Mouse (Mus musculus): Measurements from ENCODE around the gene Gm12117.

The Gm12117 gene

DNA sequence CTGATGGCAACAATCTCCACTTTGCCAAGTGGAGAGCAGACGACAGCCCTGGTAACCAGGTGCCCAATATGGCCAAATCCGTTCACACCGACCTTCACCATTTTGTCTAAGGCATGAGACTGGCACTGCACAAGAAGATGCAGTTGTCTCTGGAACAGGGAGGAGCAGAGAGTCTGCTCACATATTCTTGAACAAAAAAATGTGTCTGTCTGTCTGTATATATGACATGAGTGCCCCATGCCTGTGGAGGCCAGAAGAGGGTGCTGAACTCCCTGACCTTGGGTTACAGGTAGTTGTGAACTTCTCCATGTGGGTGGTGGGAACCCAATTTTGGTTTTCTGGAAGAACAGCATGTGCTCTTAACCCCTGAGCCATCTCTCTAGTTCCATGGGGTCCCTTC is at the start of gene Gm12117:
TSS of gene Gm12117 (minus strand) at position 101 of the 400 bp plus-strand sequence.
- DNase-seq, result no peak

DNA sequence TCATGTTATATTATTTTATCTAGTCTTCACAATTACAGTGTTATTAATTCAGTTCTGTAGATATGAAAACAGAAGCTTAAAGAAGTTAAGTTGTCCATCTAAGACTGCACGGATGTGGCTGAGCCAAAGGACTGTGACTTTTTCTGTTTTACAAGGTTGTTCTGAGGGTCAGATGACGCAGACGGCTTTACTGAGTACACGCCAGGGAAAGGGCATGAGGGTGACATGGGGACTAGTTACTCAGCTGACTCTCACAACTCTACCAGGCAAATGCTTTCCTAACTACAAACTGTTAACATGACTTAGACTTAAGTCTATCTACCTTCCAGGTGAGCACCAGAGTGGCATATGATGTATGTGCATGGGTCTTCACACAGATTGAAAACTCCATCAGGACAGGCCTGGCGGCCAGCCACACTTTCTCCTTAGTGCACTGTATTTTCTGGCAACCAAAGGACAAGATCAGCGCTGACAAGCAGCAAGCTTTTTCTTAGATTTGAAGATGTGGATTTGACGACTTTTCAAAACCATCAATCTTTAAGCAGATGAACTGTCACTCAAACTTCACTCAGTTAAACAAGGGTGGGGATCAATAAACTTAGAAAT is 42.6 kb upstream of the Gm12117 start:
- DNase-seq, result no peak

DNA sequence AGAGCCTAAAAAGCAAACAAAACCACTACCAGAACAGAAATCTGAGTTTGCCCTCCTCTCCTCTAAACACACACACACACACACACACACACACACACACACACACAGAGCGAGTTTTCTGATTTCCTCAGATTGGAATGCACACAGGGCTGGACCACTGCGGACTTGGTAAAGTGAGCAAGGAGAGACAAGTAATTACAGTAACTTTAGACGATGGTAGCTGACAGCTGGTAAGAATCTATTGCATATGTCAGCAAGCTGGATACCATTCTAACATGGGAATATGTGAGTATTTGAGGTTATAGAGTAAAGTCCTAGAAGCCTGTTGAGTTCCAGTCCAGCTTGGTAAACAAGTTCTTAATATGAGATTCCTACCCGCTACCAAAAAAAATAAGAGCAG is 33.0 kb upstream of the Gm12117 start:
- DNase-seq, result no peak

DNA sequence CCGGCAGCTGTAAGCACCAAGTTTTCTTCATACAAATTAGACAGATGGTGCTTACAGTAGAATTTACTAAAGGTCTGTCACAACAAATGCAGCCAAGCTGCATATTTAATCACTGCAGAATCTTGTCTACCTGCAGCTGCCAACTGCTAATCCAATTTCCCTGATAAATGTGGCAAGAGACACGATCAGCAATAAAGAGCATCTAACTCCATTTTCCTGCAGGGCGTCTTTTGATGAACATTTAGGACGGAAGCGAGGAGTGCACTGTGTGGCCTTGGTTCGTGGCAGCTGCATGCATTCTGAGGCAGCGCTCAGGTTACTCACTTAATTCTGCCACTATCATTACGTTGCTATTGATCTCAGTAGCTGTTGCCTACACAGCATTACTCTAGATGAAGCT is 24.3 kb upstream of the Gm12117 start:
- no peak for DNase-seq

DNA sequence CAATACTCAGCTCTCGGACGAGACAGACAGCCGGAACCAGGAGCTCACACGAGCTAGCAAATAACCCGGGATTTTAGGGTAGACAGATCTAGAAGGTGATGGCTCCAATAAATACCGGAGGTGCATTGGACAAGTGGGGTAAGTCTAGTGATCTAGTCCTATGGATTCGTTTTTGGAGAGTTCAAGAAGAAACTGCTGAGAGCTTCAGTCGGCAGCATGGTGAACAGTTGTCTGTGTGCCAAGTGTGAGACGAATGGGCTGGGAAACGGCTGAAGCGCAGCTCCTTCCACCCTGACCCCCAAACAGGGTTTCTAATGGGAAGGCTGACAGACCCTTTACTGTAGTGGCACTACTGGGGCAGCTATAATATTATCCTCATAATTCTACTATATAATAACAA is 22.8 kb upstream of the Gm12117 start:
- DNase-seq, result no peak

DNA sequence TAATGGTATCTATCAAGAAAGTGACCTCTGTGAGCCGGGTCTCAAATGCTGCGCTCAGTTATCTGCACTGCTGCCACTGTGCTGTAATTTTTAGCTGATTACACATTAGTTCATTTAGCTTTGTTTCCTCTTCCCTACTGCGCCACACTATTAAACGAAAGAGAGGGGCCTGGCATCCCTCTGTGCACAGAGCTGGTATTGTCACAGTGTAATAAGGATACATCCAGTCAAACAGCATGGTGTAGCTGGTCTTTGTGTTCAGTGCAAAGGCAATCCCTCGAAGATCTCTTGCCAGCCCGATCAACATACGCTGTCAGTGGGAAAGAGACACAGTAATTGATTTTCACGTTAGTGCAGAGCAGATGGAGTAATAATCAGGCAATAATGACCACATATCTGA is 20.6 kb upstream of the Gm12117 start:
- DNase-seq, result no peak

DNA sequence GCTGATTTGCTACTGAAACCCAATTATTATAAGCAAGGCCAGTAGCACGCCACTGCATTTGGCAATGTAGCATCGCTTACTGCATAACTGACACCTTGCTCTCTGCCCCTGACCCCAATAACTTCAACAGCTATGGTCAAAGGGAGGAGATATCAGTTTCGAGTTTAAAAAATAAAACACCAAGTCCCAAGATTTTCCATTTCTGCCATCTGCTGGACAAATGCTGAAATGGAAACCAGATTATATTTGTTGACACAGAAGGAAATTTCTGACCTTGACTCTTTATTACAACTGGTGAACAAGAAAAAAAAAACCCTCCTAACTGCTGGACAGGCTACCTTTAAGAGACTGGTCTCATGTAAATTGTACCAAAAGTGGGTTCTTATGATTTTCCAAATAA is 18.9 kb upstream of the Gm12117 start:
- DNase-seq, result peak; percentile 9

DNA sequence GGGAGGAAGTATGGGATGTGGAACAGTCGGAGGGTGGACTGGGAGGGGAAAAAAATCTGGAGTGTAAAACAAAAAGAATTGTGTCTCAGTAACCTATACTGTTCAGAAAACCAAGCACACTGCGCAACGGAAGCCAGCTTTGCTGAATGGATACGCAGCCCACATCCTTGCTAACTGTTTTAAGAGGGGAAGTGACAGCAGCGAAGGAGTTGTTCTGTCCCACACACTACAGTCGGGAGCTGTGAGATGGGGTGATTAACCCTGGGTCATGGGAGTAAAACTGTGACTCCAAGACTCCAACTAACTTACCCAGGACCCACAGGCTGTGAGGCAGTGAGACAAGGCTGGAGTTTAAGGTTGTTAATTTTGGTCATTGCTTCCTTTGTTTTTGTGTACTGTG is 17.5 kb upstream of the Gm12117 start:
- no peak for DNase-seq

DNA sequence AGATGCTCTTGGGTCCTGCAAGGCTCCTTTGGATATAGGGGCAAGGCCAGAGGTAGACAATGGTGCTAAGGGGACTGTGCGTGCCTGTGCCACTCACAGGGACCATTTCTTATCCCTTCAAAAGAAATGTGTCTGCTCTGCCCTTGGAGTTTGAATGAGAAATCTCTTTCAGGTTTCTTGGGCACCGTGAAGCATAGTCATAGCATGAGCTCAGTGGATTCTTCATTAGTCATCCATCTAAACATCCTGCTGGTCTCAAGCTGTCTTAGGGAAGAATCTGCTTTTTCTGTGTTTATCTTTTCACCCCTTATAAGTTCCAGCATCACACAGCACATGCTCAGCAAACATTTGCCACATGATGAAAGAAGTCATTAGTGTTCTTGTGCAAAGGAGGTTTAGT is 2.0 kb upstream of the Gm12117 start:
- DNase-seq, result no peak

DNA sequence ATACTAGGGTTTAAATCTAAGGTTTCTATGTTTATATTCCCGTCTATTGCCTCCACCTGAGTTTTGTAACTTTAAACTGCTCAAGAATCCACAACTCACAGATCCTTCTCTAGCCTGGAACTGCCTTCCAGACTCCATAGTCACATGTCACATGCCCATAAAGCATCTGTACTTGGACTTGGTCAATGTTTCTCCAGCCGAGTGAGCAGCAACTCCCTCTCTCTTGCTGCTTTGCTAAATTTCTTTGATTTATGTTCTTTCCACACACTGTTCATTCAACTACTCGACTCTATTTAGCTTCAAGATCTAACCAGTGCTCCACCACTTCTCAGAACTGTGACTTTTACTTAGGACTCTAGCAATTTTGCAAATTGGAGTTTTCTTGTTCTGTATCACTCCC is 1.7 kb downstream of the Gm12117 start:
- no peak for DNase-seq

DNA sequence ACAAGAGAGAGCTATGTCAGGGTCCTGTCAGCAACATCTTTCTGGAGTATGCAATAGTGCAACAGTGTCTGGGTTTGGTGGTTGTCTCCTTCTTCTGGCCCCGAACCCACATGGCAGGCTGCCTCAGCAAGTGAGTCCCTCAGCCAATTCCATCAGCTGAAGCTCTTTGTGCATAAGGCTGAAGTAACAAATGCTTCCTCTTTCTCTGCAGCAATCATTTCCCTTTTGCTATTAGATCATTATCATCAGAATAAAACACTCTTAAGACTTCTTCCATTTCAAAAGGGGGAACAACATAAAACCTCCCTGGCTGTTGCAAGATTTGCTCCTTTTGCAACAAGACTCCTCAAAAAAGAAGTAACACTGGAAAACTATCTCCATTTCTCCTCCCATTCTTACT is 2.2 kb downstream of the Gm12117 start:
- no peak for DNase-seq

DNA sequence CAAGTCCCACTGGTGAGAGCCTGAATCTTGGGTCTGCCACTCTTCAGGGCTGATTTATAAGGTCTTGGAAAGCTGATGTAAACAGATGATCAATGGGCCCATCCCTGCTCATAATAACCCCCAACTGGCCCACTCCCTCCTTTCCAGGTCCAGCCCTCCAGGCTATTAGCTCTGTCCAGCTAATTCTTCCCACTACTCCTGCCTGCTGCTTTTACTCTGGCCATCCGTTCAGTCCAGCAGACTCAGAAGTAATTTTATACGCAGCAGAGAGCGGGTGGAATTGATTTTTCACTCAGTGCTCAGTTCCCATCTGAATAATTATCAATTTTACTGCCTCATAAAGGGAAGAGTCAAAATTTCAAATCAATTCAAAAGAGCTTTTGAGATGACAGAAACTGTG is 36.2 kb downstream of the Gm12117 start:
- no peak for DNase-seq

DNA sequence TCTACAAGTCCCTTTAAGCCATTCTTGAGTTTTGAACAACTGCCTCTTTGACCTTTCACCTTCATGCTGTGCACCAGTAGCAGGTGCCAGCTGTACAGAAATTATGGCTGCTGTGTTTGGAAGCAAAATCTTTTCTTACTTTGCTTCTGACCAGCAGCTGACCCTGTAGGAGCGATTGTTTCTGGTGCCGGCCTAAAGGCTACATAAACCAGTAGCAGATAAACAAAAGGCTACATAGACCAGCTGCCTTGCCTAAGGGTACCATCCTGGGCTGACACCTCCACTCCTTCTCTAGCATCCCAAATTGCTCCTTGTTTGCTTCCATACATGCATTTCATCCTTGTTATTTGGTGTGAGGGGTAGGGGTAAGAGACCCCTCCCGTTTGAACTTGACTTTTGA is 42.4 kb downstream of the Gm12117 start:
- no peak for DNase-seq

DNA sequence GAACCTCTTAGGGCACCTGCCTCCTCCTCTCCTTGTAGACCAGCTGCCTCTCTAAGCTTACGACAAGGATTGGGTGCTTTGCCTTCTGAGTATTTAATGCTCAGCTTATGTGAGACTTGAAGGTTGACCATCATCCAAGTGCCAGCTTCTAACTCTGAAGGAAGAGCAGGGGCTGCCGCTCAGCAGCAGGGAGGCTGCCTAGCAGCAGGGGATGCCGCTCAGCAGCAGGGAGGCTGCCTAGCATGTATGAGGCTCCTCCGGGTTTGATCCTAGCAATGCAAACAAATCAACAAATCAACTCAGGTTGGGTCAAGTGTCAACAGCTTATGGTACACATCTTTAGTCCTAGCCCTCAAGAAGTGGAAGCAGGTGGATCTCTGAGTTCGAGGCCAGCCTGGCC is 44.5 kb downstream of the Gm12117 start:
- no peak for DNase-seq

DNA sequence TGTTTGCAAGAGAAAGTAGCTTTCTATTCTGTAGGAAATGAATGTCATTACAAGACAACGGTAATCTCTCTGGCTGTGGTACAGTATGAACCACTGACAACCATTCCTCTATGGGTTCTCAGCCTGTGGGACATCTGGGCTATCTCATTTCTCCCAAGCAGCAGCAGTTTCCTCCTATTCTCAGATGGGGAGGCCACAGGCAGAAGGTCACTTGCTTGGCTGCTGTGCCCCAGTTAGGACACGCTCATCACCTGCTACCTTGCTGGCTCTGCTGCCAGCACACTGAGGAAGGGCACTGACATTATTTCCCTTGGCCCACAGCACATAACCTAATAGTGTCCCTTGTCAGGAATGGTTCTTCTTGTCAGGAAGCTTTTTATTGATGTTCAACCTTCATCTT is 48.4 kb downstream of the Gm12117 start:
- no peak for DNase-seq

DNA sequence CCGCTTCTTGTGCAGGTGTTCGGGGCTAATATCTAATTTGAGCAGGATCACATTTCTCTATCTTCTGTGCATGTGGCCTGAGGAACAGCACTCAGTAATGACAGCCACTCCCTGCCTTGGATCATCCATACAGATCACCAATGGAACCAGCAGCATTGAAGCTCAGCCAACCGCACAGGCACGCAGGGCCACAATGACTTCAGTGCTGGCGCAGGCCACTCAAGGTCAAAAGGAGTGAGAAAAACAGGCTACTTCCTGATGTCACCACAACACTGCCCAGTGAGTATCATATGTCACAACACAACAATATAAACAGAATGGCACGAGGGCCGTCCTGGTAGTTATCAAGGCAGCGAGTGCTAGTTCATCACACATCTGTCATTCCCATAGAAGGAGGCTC is 50.0 kb downstream of the Gm12117 start:
- DNase-seq, result no peak

Data from lung, postnatal 14 days (tissue).